8 mouse cellular contexts compared by ENCODE assay signal in the genomic region with DNA sequence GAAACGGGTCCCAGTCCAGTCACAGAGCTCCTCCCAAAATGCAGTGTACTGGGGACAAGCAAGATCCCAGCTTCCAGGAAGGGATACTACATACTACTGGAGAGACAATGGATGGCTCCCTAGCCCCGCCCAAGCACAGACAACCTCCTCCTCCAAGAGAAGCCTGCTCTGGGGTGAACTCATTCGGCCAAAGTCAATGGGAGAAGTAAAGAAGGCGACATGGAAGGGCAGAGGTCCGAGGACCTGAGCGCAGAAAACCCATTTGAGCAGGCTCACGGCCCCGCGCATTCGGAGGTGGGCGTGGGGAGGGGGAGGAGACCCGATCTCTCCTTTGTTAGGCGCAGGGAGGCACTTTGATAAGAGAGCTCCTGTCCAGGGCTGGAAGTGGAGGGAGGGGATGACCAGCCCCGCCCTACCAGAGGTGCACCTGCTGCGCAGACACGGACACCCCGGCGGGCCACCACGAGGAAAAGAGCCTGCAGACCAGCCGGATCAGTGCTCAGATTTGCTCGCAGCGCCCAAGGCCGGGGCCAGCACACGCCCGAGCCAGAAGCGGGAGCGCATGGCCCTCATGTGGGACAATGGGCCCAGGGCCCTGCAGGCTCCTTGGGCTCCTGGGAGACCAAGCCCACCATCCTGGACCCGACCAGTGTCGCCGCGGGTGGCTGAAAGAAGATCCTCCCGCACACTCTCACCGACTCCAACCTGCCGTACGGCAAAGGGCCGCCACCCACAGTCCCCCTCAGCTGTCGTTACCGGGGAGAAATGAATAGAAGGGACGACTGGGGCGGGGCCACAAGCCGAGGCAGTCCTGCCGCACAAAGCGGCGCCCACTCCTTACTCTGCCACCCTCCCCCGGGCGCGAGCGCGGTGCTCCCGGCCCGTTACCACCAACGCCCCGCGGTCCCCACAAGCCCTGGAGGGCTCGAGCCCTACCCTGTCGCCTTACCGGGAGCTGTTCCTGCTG. TPM values are rescaled to one million over a fixed set of nuclear protein-coding genes. Genes with fewer than 3 reads are reported as not detected.
DNase-seq lines count a peak whose midpoint lies in the region; ATAC-seq lines count a peak whose summit lies in the region.

No protein-coding gene starts in this region.

- H3K4me2 ChIP-seq in embryonic facial prominence, embryonic 12.5 days (replicated peaks), result peak overlapping the region; percentile 89
- H3K4me2 ChIP-seq in heart, embryonic 11.5 days, result peak overlapping the region; percentile 90
- H3K4me2 ChIP-seq in lung, embryonic 15.5 days, result peak overlapping the region; percentile 76
- H3K4me2 ChIP-seq in neural tube, embryonic 15.5 days, result peak overlapping the region; percentile 68

- H3K36me3 ChIP-seq in embryonic facial prominence, embryonic 12.5 days, result no peaks in the 10 kb centered on the region
- no peaks in the 10 kb centered on the region for H3K36me3 ChIP-seq in heart, embryonic 11.5 days (ENCODE audit: control insufficient read depth, insufficient read depth, low read length)
- H3K36me3 ChIP-seq in lung, embryonic 15.5 days, result no peaks in the 10 kb centered on the region
- no peaks in the 10 kb centered on the region for H3K36me3 ChIP-seq in neural tube, embryonic 15.5 days

- under 1% methylated on average over 57 of the region's 57 CpGs for WGBS in embryonic facial prominence, embryonic 12.5 days
- WGBS in heart, embryonic 11.5 days (ENCODE audit: insufficient replicate concordance), result under 1% methylated on average over 54 of the region's 57 CpGs
- under 1% methylated on average over 57 of the region's 57 CpGs for WGBS in lung, embryonic 15.5 days
- under 1% methylated on average over 57 of the region's 57 CpGs for WGBS in neural tube, embryonic 15.5 days

- H3K4me1 ChIP-seq in embryonic facial prominence, embryonic 12.5 days, result peaks cover 40% of the 10 kb centered on the region
- H3K4me1 ChIP-seq in heart, embryonic 11.5 days (ENCODE audit: control insufficient read depth, insufficient read depth, low read length), result peaks cover 40% of the 10 kb centered on the region
- H3K4me1 ChIP-seq in lung, embryonic 15.5 days, result peaks cover 37% of the 10 kb centered on the region
- peaks cover 35% of the 10 kb centered on the region for H3K4me1 ChIP-seq in neural tube, embryonic 15.5 days

- no peaks in the 10 kb centered on the region for H3K27me3 ChIP-seq in embryonic facial prominence, embryonic 12.5 days
- no peaks in the 10 kb centered on the region for H3K27me3 ChIP-seq in heart, embryonic 11.5 days (ENCODE audit: control insufficient read depth, insufficient read depth, low read length)
- no peaks in the 10 kb centered on the region for H3K27me3 ChIP-seq in lung, embryonic 15.5 days
- no peaks in the 10 kb centered on the region for H3K27me3 ChIP-seq in neural tube, embryonic 15.5 days (replicated peaks)

- peak; percentile 43 for ATAC-seq in CD4-positive, CD25-positive, alpha-beta regulatory T cell, adult 4 months
- ATAC-seq in embryonic facial prominence, embryonic 12.5 days (ENCODE audit: insufficient number of reproducible peaks, insufficient read depth, low FRiP score, low TSS enrichment), result peak; percentile 18; the same call in 1 of the 2 replicates
- ATAC-seq in heart, embryonic 11.5 days (replicated peaks; ENCODE audit: insufficient number of reproducible peaks, low FRiP score, low TSS enrichment), result peak; percentile 55
- peak; percentile 55 for ATAC-seq in lung, embryonic 15.5 days (ENCODE audit: borderline replicate concordance, extremely low read depth, low FRiP score, low TSS enrichment)
- peak; percentile 67 for ATAC-seq in neural tube, embryonic 15.5 days (ENCODE audit: low FRiP score)

- H3K9me3 ChIP-seq in embryonic facial prominence, embryonic 12.5 days, result no peaks in the 10 kb centered on the region
- H3K9me3 ChIP-seq in heart, embryonic 11.5 days (replicated peaks; ENCODE audit: control insufficient read depth, low read length), result no peaks in the 10 kb centered on the region
- H3K9me3 ChIP-seq in lung, embryonic 15.5 days, result no peaks in the 10 kb centered on the region
- H3K9me3 ChIP-seq in neural tube, embryonic 15.5 days (replicated peaks), result no peaks in the 10 kb centered on the region

- H3K27ac ChIP-seq in embryonic facial prominence, embryonic 12.5 days, result peak overlapping the region; percentile 52
- peak overlapping the region; percentile 89 for H3K27ac ChIP-seq in heart, embryonic 11.5 days (ENCODE audit: low read depth, low read length)
- peak overlapping the region; percentile 91 for H3K27ac ChIP-seq in lung, embryonic 15.5 days
- H3K27ac ChIP-seq in neural tube, embryonic 15.5 days (replicated peaks), result peak overlapping the region; percentile 88

- DNase-seq in adrenal gland, adult 2 months, result peak; percentile 73
- peak; percentile 26 for DNase-seq in kidney, adult 9 months
- DNase-seq in urinary bladder, postnatal 25 days (ENCODE audit: low spot score), result peak; percentile 40

- H3K4me3 ChIP-seq in embryonic facial prominence, embryonic 12.5 days, result peak overlapping the region; percentile 92
- H3K4me3 ChIP-seq in heart, embryonic 11.5 days (ENCODE audit: low read depth, low read length), result peak overlapping the region; percentile 100
- peak overlapping the region; percentile 99 for H3K4me3 ChIP-seq in lung, embryonic 15.5 days
- peak overlapping the region; percentile 75 for H3K4me3 ChIP-seq in neural tube, embryonic 15.5 days (replicated peaks)

- peak overlapping the region; percentile 81 for H3K9ac ChIP-seq in embryonic facial prominence, embryonic 12.5 days
- peak overlapping the region; percentile 97 for H3K9ac ChIP-seq in heart, embryonic 11.5 days (ENCODE audit: low read depth, low read length)
- H3K9ac ChIP-seq in lung, embryonic 15.5 days, result peak overlapping the region; percentile 97
- peak overlapping the region; percentile 99 for H3K9ac ChIP-seq in neural tube, embryonic 15.5 days (replicated peaks)

RNA-seq across cellular contexts. Expression of a gene that starts 0.6 kb away (rescaled TPM):
- polyA plus RNA-seq in CD4-positive, CD25-positive, alpha-beta regulatory T cell, adult 4 months (2017; shearing (Covaris generic)), result 100 to 1,000 TPM; 716 to 764 TPM
- total RNA-seq in adrenal gland, adult 2 months (2021), result 100 to 1,000 TPM in 1 of 2 experiments, 10 to 100 TPM in 1; 71.8 to 109 TPM
- 100 and 102 TPM in 2 replicates for polyA plus RNA-seq in adrenal gland, adult 2 months (2012; rRNA removed)
- 591 and 626 TPM in 2 replicates for polyA plus RNA-seq in embryonic facial prominence, embryonic 12.5 days (2016; fragmentation: Nextera tagmentation; extraction: Ambion mirVana)
- 434 and 457 TPM in 2 replicates for polyA plus RNA-seq in heart, embryonic 11.5 days (2014; fragmentation: Nextera tagmentation; extraction: Ambion mirVana)
- 504 and 510 TPM in 2 replicates for polyA plus RNA-seq in lung, embryonic 15.5 days (2015; fragmentation: Nextera tagmentation; extraction: Ambion mirVana)
- polyA plus RNA-seq in neural tube, embryonic 15.5 days (2015; fragmentation: Nextera tagmentation; extraction: Ambion mirVana), result 1,012 and 1,180 TPM in 2 replicates

RNA-seq across cellular contexts. Expression of a gene that starts 21.9 kb away (rescaled TPM):
- polyA plus RNA-seq in CD4-positive, CD25-positive, alpha-beta regulatory T cell, adult 4 months (2017; shearing (Covaris generic)), result 100 to 1,000 TPM; 296 to 304 TPM
- total RNA-seq in adrenal gland, adult 2 months (2021), result 100 to 1,000 TPM; 124 to 154 TPM
- 68.4 and 73.4 TPM in 2 replicates for polyA plus RNA-seq in adrenal gland, adult 2 months (2012; rRNA removed)
- polyA plus RNA-seq in embryonic facial prominence, embryonic 12.5 days (2016; fragmentation: Nextera tagmentation; extraction: Ambion mirVana), result 73.7 and 80.6 TPM in 2 replicates
- polyA plus RNA-seq in heart, embryonic 11.5 days (2014; fragmentation: Nextera tagmentation; extraction: Ambion mirVana), result 70.5 and 76.3 TPM in 2 replicates
- polyA plus RNA-seq in lung, embryonic 15.5 days (2015; fragmentation: Nextera tagmentation; extraction: Ambion mirVana), result 81.5 and 83.7 TPM in 2 replicates
- 95.5 and 96.2 TPM in 2 replicates for polyA plus RNA-seq in neural tube, embryonic 15.5 days (2015; fragmentation: Nextera tagmentation; extraction: Ambion mirVana)

RNA-seq across cellular contexts. Expression of a gene that starts 22.5 kb away (rescaled TPM):
- 100 to 1,000 TPM; 676 to 678 TPM for polyA plus RNA-seq in CD4-positive, CD25-positive, alpha-beta regulatory T cell, adult 4 months (2017; shearing (Covaris generic))
- total RNA-seq in adrenal gland, adult 2 months (2021), result 100 to 1,000 TPM; 241 to 251 TPM
- polyA plus RNA-seq in adrenal gland, adult 2 months (2012; rRNA removed), result 15.9 and 18.9 TPM in 2 replicates
- polyA plus RNA-seq in embryonic facial prominence, embryonic 12.5 days (2016; fragmentation: Nextera tagmentation; extraction: Ambion mirVana), result 1,276 and 1,289 TPM in 2 replicates
- polyA plus RNA-seq in heart, embryonic 11.5 days (2014; fragmentation: Nextera tagmentation; extraction: Ambion mirVana), result 702 and 712 TPM in 2 replicates
- 993 and 1,027 TPM in 2 replicates for polyA plus RNA-seq in lung, embryonic 15.5 days (2015; fragmentation: Nextera tagmentation; extraction: Ambion mirVana)
- 882 and 892 TPM in 2 replicates for polyA plus RNA-seq in neural tube, embryonic 15.5 days (2015; fragmentation: Nextera tagmentation; extraction: Ambion mirVana)

RNA-seq across cellular contexts. Expression of a gene that starts 38.1 kb away (rescaled TPM):
- polyA plus RNA-seq in CD4-positive, CD25-positive, alpha-beta regulatory T cell, adult 4 months (2017; shearing (Covaris generic)), result 100 to 1,000 TPM in 1 of 2 experiments, 10 to 100 TPM in 1; 79.2 to 132 TPM
- total RNA-seq in adrenal gland, adult 2 months (2021), result 10 to 100 TPM in 1 of 2 experiments, 1 to 10 TPM in 1; 6.3 to 11.5 TPM
- polyA plus RNA-seq in adrenal gland, adult 2 months (2012; rRNA removed), result 17.1 and 17.8 TPM in 2 replicates
- 10.3 and 10.7 TPM in 2 replicates for polyA plus RNA-seq in embryonic facial prominence, embryonic 12.5 days (2016; fragmentation: Nextera tagmentation; extraction: Ambion mirVana)
- polyA plus RNA-seq in heart, embryonic 11.5 days (2014; fragmentation: Nextera tagmentation; extraction: Ambion mirVana), result 5.1 and 5.7 TPM in 2 replicates
- polyA plus RNA-seq in lung, embryonic 15.5 days (2015; fragmentation: Nextera tagmentation; extraction: Ambion mirVana), result 6.6 and 7.1 TPM in 2 replicates
- 16.2 and 17.8 TPM in 2 replicates for polyA plus RNA-seq in neural tube, embryonic 15.5 days (2015; fragmentation: Nextera tagmentation; extraction: Ambion mirVana)

RNA-seq across cellular contexts. Expression of a gene that starts 50.7 kb away (rescaled TPM):
- polyA plus RNA-seq in CD4-positive, CD25-positive, alpha-beta regulatory T cell, adult 4 months (2017; shearing (Covaris generic)), result 10 to 100 TPM; 64.4 to 82.5 TPM
- total RNA-seq in adrenal gland, adult 2 months (2021), result 10 to 100 TPM; 32.5 to 46.0 TPM
- 24.7 and 28.9 TPM in 2 replicates for polyA plus RNA-seq in adrenal gland, adult 2 months (2012; rRNA removed)
- polyA plus RNA-seq in embryonic facial prominence, embryonic 12.5 days (2016; fragmentation: Nextera tagmentation; extraction: Ambion mirVana), result 192 and 205 TPM in 2 replicates
- 131 and 133 TPM in 2 replicates for polyA plus RNA-seq in heart, embryonic 11.5 days (2014; fragmentation: Nextera tagmentation; extraction: Ambion mirVana)
- polyA plus RNA-seq in lung, embryonic 15.5 days (2015; fragmentation: Nextera tagmentation; extraction: Ambion mirVana), result 190 and 192 TPM in 2 replicates
- polyA plus RNA-seq in neural tube, embryonic 15.5 days (2015; fragmentation: Nextera tagmentation; extraction: Ambion mirVana), result 101 and 120 TPM in 2 replicates

Comparison
In these comparisons a context has a peak if more than half of its experiments do, and no peak if none do; other contexts are left out.
1. Peak in every context shown above with its lines: DNase-seq, ATAC-seq, H3K4me3 ChIP-seq and H3K27ac ChIP-seq.
2. RNA of a gene that starts 22.5 kb away (polyA plus RNA-seq): 1,276 to 1,289 TPM in embryonic facial prominence, embryonic 12.5 days, 993 to 1,027 TPM in lung, embryonic 15.5 days, 882 to 892 TPM in neural tube, embryonic 15.5 days, 702 to 712 TPM in heart, embryonic 11.5 days and 676 to 678 TPM in CD4-positive, CD25-positive, alpha-beta regulatory T cell, adult 4 months; 15.9 to 18.9 TPM in adrenal gland, adult 2 months; every median in the first group is over 10 times any median in the second.